Mouse (Mus musculus) brain, embryonic 14.5 days (tissue): Measurements from ENCODE around the gene Mcoln2.

ENCODE experiments used
- CTCF ChIP-seq: fragments of 200-500 bp; IDR thresholded peaks from 2 replicates; pipeline ENCODE4 v1.5.1; 2012; ENCODE audit warnings: inconsistent platforms, mild to moderate bottlenecking, moderate library complexity, borderline replicate concordance; ENCODE audit not compliant: insufficient read depth, insufficient read length; ENCODE audit errors: extremely low read depth
- POLR2A ChIP-seq: fragments of 200-500 bp; IDR thresholded peaks from 2 replicates; pipeline ENCODE4 v1.6.1; 2012; ENCODE audit warnings: mild to moderate bottlenecking, inconsistent platforms, borderline replicate concordance; ENCODE audit not compliant: poor library complexity, insufficient read depth, insufficient read length, severe bottlenecking; ENCODE audit errors: extremely low read depth

DNA sequence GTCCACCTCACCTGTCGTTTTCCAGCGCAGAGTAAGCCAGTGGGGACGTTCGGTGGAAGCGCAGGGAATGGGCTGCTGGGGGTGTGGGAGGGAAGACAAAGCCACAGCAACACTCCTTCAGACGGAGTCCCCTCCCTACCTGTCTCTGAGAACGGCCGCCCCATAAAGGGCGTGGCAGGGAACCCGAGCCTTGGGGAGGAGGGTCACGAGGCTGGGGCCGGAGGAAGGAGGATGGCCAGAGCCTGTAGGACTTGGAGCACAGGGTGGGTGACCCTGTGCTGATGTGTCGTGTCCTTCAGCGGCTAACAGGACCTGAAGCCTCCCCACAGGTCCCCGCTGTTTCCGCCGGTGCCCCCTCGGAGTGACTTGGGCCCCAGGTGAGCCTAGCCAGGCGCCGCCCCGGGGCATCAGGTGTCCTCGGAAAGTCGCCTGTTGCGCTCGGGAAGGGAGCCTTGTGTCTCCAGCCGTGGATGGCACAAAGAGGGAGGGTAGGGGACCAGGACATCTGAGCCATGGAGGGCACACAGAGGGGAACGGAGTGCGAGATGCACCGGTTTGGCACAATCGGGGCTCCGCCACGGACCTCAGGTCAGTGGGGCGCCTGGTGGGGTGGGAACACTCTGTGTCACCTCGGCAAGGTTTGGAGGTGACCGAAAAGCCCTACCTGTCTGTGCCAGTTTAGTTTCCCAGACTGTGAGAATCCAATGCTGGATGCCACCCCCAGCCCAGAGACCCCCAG lies 32.2 kb upstream of the Mcoln2 start, which contains the start of gene Mcoln3:
- TF ChIP-seq POLR2A = no peak
- TF ChIP-seq CTCF = no peak
